Mouse (Mus musculus) stomach, adult 2 months (tissue): ENCODE measurements around the gene Fbxw5. TPM values are rescaled to one million over a fixed set of nuclear protein-coding genes. Genes with fewer than 3 reads are reported as not detected.

Experiments
- polyA plus RNA-seq: library from polyadenylated mRNA; depleted of rRNA; stranded (reverse); fragments of >200 nt; gene quantifications from 2 replicates; pipeline ENCODE4 v1.2.3, GENCODE M21; 2012; rRNA removed

The Fbxw5 gene
- 31.7 and 32.1 TPM in 2 replicates for polyA plus RNA-seq

DNA sequence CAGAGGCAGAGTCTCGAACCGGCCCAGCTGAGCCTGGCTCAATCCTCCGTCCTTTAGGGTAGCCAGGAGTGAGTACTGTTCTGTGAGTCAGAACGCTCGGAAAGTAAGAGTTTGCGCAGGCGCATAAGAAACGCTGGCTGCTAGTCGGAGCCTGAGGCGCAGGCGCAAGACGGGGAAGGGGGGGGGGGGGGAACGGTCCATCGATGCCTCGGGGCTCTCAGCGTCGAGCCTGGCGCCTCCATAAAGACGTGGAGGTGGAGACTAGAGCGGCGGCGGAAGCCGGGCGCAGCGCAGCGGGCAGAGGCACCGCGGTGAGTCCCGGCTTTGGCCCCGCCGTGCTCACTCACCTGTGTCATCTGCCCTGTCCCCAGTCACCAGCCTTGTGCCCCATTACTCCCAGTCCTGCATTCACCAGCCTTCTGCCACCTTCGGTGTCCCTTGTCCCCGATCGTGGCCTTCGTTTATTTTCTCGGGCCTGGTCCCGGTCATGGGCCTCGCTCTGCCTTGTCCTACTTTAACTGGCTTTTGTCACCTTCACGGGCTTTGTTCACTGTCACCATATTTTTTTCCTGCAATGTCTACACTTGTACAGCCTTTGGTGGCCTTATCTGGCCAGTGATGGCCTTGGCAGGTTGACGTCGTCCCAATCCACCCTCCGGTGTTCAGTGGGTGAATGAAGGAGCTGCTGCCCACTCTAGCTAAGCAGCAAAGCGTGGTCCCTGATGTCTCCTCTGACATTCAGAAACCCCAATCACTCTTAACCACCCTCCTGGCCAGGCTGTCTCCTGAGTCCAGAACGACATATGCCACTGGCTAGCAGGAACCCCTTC, at the start of gene Fbxw5:
TSS of gene Fbxw5 (plus strand) at position 175 of the 830 bp plus-strand sequence.

GRCm38 (mm10) chr2:25456205-25456953, 44.2 kb upstream of the Fbxw5 start, which contains the start of gene Clic3:
Gene Clic3, plus strand, starts transcription at chr2:25456838.

GRCm38 (mm10) chr2:25460551-25461309, 39.8 kb upstream of the Fbxw5 start, which contains the start of gene Paxx:
Gene Paxx, minus strand, starts transcription at chr2:25461094.

DNA sequence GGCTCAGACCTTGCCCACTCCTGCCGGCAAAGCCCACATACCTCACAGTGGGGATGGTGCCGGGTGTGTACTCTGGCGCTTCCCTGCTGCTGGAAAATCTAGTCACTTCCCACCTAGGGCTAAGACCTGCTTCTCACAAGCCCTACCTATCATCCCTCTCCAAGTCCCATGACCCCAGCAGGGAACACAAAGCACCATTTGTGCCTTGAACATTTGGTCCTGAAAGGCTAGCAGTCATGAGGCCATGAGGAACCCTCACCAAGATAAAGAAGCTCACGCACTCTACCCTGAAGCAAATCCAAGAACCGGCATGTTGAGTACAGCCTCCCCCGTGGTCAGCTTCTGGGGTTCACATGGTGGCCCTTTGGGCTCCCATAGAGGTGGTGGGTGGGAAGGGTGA, 30.6 kb upstream of the Fbxw5 start, which contains the start of gene Ptgds:
TSS of gene Ptgds (minus strand) at position 78 of the 400 bp plus-strand sequence.

DNA sequence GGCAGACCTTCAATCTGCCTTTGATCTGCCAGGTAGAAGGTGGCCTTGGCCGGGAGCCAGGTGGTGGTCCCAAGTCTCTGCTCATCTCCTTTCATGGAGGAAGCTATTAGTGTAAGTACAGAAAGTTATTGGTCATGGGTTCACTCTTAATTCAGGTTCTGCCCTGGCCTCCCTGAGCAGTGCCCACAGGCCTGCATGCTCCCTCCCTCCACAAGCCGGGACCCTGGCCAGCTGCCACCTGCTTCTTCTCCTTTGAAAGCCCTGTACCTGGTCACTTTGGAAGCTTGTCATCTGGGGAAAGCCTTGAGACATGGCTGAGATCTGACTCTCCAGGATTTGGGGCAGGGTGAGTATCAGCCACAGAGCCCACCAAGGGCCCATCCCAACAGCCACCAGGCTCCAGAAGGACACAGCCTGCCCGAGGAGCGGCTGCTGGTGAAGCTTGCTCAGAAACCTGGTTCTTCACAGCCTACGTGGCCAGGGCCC, 7.0 kb upstream of the Fbxw5 start, which contains the start of gene Lcn12:
TSS of gene Lcn12 (minus strand) at position 436 of the 486 bp plus-strand sequence.

DNA sequence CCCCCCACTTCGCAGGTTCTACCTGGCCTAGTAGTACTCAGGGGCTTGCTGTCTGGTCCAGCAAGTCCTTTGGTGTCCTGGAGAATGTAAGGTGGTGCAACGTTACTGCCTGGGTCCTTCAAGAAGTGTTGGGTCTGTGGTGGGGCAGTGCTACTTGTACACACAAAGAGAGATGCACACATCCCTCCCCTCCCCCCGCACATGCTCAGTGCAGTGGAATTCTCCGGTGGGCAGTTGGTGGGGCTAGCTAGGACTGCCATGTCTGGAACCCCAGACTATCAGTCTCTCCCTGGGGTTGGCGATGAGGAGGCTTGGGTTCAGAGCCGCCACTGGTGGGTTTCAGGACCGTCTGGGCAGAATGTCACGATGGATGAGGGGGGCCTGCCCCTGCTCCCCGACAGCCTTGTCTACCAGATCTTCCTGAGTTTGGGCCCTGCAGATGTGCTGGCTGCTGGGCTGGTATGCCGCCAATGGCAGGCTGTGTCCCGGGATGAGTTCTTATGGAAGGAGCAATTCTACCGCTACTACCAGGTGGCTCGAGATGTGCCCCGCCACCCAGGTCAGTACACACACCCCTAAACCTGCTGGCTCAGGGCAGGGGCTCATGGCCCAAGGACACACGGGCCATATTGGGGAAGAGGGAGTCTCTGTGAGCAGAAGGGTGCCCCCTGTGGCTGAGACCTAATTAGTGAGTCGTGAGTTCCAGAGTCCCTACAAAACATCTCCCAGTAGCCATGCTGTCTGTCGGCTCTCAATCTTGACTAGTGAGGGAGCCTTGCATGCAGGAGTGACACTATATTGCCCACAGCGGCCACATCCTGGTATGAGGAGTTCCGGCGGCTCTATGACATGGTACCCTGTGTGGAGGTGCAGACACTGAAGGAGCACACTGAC, 1.3 kb downstream of the Fbxw5 start, which contains the start of gene C8g:
TSS of gene C8g (minus strand) at position 127 of the 894 bp plus-strand sequence.

GRCm38 (mm10) chr2:25546811-25547491, 46.4 kb downstream of the Fbxw5 start, which contains the start of gene Traf2:
Gene Traf2, minus strand, starts transcription at chr2:25546940.

Other genes starting within 250 kb of the Fbxw5 start
- gene Tmem203, start 245.3 kb upstream of the Fbxw5 start, polyA plus RNA-seq = 26.1 and 51.6 TPM in 2 replicates
- gene Tprn, start 238.1 kb upstream of the Fbxw5 start, polyA plus RNA-seq = 76.7 and 110 TPM in 2 replicates
- gene Ssna1, start 228.3 kb upstream of the Fbxw5 start, polyA plus RNA-seq = 32.6 and 42.6 TPM in 2 replicates
- 38.5 and 51.1 TPM in 2 replicates for gene Anapc2, start 228.3 kb upstream of the Fbxw5 start, polyA plus RNA-seq
- not detected in 2 replicates for gene Tmem210, start 212.6 kb upstream of the Fbxw5 start, polyA plus RNA-seq
- gene Lrrc26, start 210.8 kb upstream of the Fbxw5 start, polyA plus RNA-seq = 120 and 141 TPM in 2 replicates
- gene Grin1, start 181.6 kb upstream of the Fbxw5 start, polyA plus RNA-seq = 1.7 and 2.6 TPM in 2 replicates
- gene Man1b1, start 168.4 kb upstream of the Fbxw5 start, polyA plus RNA-seq = 6.1 and 7.3 TPM in 2 replicates
- 15.2 and 20.7 TPM in 2 replicates for gene Dpp7, start 144.4 kb upstream of the Fbxw5 start, polyA plus RNA-seq
- 26.9 and 89.2 TPM in 2 replicates for gene Uap1l1, start 135.1 kb upstream of the Fbxw5 start, polyA plus RNA-seq
- gene Sapcd2, start 128.4 kb upstream of the Fbxw5 start, polyA plus RNA-seq = 16.2 and 18.1 TPM in 2 replicates
- 38.6 and 41.0 TPM in 2 replicates for gene Entpd2, start 104.9 kb upstream of the Fbxw5 start, polyA plus RNA-seq
- gene Npdc1, start 101.4 kb upstream of the Fbxw5 start, polyA plus RNA-seq = 181 and 297 TPM in 2 replicates
- gene Fut7, start 77.5 kb upstream of the Fbxw5 start, polyA plus RNA-seq = 0.11 and 0.24 TPM in 2 replicates
- gene Abca2, start 72.0 kb upstream of the Fbxw5 start, polyA plus RNA-seq = 17.6 and 31.4 TPM in 2 replicates
- 208 and 316 TPM in 2 replicates for gene Clic3, start 43.9 kb upstream of the Fbxw5 start, polyA plus RNA-seq
- gene Paxx, start 39.7 kb upstream of the Fbxw5 start, polyA plus RNA-seq = 60.7 and 89.3 TPM in 2 replicates
- gene Ptgds, start 30.7 kb upstream of the Fbxw5 start, polyA plus RNA-seq = 2.0 and 3.4 TPM in 2 replicates
- 0.26 TPM in 1 of 2 replicates, not detected in the other for gene Lcn12, start 6.8 kb upstream of the Fbxw5 start, polyA plus RNA-seq
- 0.94 and 1.9 TPM in 2 replicates for gene C8g, start 969 bp downstream of the Fbxw5 start, polyA plus RNA-seq
- gene Traf2, start 46.2 kb downstream of the Fbxw5 start, polyA plus RNA-seq = 5.6 and 6.2 TPM in 2 replicates
- 53.7 and 66.4 TPM in 2 replicates for gene Edf1, start 57.1 kb downstream of the Fbxw5 start, polyA plus RNA-seq
- gene Mamdc4, start 74.1 kb downstream of the Fbxw5 start, polyA plus RNA-seq = 0.94 and 1.5 TPM in 2 replicates
- gene Phpt1, start 74.5 kb downstream of the Fbxw5 start, polyA plus RNA-seq = 15.1 and 16.4 TPM in 2 replicates
- 3.4 and 4.3 TPM in 2 replicates for gene Ajm1, start 81.0 kb downstream of the Fbxw5 start, polyA plus RNA-seq
- gene Rabl6, start 107.8 kb downstream of the Fbxw5 start, polyA plus RNA-seq = 34.2 and 35.2 TPM in 2 replicates
- not detected in 2 replicates for gene Ccdc183, start 116.9 kb downstream of the Fbxw5 start, polyA plus RNA-seq
- 11.7 and 12.7 TPM in 2 replicates for gene Tmem141, start 121.3 kb downstream of the Fbxw5 start, polyA plus RNA-seq
- 2.1 and 3.0 TPM in 2 replicates for gene Fcna, start 127.3 kb downstream of the Fbxw5 start, polyA plus RNA-seq
- gene Lcn8, start 152.4 kb downstream of the Fbxw5 start, polyA plus RNA-seq = 2.0 TPM in 1 of 2 replicates, not detected in the other
- gene Lcn5, start 157.2 kb downstream of the Fbxw5 start, polyA plus RNA-seq = 2.0 TPM in 1 of 2 replicates, not detected in the other
- gene Lcn6, start 176.0 kb downstream of the Fbxw5 start, polyA plus RNA-seq = 0.17 TPM in 1 of 2 replicates, not detected in the other
- 0.40 TPM in 1 of 2 replicates, not detected in the other for gene Lcn10, start 182.0 kb downstream of the Fbxw5 start, polyA plus RNA-seq
- gene Obp2a, start 199.3 kb downstream of the Fbxw5 start, polyA plus RNA-seq = 0.59 and 2.0 TPM in 2 replicates
- gene Bmyc, start 206.0 kb downstream of the Fbxw5 start, polyA plus RNA-seq = 31.9 and 46.7 TPM in 2 replicates
- not detected in 2 replicates for gene Obp2b, start 236.3 kb downstream of the Fbxw5 start, polyA plus RNA-seq